Mouse (Mus musculus) right cerebral cortex, postnatal 36 days (tissue): ENCODE measurements at regions not wholly inside any gene's neighbourhood (a gene's known extent, or its start where the extent isn't known, plus 50 kb on each side); places are given as distances from the start of the nearest gene placed in this dataset.
"Not testable (repeated sequence)": the region's sequence is repeated elsewhere in the genome, so short reads cannot be mapped to it uniquely, and the experiment has no call there.

Source experiments
- DNase-seq, 2 experiments: peaks; one replicate each; pipeline ENCODE4 v3.0.0; 2022; ENCODE audit warnings: low spot score in 2 of 2, mixed read lengths in 1 of 2

DNA sequence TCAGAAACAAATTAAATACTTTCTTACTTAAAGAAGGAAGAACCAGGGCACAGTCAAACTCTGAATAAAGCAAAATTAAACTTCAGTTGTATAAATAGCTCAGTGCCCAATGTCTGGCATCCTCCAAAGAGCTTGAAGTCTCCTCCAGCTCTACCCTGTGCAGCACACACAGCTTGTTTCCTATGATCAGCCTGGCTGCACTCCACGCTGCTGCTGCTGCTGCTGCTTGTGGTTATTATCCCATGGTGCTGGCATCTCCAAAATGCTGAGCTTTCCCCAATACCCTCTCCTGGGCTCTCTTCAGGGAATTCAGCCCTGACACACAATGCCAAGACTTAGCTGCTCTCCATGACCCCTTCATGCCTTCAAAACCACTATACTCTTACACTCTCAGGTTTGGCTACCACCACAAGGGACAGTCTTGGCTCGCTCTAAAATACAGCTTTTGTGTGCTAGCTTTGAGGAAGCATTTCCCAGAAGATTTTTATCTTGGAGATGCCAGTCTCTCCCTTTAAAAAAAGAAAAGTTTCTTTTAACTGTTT, 121.0 kb downstream of the Rab10 start:
- not testable (repeated sequence) for DNase-seq

DNA sequence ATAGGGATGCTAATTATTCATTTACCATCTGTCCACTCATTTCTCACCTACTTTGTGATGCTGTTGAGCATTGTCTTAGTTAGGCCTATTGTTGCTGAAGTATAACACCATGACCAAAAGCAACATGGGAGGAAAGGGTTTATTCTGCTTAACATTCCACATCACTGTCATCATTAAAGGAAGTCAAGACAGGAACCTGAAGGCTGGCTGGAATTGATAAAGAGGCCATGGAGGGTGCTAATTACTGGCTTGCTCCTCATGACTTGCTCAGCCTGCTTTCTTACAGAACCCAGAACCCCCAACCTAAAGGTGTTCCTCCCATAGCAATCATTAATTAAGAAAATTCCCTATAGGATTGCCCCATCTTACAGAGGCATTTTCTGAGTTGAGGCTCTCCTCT, 121.6 kb downstream of the Rab10 start:
- no peak for DNase-seq

DNA sequence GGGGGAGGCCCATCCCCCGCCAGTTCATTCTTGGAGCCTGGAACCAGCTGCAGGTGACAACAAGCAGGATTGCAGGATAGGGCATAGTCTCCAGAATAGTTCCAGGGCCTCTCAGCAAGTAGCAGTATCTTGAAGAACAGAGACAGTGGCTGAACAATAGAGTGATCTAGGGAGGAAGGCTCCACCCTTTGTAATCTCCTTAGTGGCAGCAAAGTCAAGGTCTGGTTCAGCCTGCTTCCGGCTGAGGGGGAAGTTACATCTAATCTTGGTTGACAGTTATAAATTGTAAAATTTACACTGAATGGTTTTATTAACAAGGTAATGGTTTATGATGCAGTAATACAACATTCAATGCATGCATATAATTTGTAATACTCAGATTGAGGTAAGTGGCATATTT, 136.4 kb downstream of the Rab10 start:
- DNase-seq: no peak

DNA sequence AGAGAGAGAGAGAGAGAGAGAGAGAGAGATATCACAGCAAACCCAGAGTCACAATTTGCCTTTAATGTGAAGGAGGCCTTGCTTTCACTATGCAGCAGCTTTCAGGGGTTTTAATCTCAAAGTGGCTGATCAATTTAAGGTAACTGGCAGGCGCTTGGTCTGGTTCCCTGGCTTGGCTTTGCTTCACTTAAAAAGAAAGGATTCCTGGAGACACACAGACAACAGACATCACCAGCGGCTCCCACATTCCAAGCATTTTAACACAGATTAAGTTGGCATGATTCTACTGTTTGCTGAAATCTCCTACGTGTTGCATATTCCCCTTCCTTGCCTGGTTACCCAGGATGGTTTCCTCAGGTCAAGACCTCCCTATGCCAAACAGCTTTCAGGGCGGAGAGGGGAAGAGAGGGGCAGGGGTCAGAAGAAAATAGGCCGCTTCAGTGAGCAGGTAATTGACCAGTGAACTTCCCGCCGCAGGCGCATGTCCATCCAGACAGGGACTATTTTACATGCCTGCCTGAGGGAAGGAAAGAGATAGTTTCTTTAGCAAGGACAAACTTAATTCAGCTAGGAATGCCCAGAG, 140.0 kb downstream of the Rab10 start:
- DNase-seq: not testable (repeated sequence)

DNA sequence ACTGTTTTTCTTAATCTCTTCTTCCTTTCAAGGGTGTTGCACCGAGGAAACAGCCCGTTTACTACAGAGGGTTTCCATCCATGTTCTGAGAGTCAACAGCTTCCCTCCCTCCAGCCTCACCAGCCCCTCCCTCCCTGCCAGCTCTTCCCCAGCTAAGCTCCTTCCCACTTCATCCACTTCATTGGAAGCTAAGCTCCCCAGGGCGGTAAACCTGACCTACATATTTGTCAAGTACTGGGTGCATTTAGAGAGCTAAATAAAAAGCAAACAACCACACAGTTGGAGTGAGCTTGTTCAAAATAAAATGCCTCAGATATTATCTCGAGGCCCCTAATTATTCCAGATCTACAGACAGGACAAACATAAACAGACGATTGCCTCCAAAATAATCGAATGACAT, 148.1 kb downstream of the Rab10 start:
- DNase-seq: not testable (repeated sequence)

DNA sequence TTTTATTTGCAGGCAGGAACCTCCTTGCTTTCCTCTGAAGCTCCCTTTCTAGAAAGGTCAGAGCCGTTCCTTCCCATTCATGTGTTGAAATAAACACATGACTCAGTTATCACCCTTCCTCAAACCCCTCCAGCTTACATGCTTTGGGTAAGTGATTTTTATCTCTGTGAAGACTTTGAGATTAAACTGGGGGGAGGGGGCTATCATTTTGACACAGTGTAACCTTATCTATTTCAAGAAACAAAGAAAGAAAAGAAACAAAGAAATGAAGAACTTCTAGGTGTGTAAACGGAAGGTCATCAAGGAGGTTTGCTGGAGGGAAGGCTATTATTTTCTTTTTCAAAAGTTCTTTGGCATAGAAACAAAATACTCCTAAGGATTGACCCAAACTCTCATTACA, 151.0 kb downstream of the Rab10 start:
- DNase-seq: not testable (repeated sequence)

DNA sequence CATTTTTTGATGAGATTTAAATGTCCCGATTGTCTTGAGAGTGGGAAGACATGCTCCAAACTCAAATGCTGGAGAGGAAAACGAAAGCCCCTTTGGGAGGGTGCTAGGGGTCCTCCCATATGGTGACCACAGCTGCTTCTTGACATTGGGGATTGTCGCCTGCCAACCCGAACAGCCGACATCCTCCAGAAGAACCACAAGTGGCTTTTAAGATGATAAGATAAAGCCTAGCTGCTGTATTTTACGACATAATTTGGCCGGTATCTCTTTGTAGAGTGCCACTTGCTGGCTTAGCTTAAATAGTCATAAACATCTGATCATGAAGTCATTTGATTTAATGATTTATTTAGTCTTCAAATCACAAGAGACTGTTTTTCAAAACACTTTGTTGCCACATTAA, 156.1 kb downstream of the Rab10 start:
- not testable (repeated sequence) for DNase-seq

DNA sequence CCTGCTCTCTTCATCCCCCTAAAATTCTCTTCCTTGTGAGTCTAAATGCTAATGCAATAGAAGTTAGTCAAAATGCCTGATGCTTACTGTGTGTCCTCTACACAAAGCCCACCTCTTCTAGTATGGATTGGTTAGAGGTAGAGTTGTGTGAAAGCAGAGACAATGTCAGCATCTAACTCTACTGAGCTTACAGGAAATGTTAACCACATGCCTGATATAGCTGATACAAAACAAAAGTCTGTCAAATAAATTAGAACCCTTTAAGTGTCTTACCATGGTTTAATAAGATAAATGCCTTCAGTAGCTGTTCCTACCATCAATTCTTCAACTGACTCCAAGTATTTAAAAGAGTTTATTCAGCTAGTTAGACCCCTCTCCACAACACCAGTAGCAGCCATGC, 177.2 kb downstream of the Rab10 start:
- DNase-seq: not testable (repeated sequence)

DNA sequence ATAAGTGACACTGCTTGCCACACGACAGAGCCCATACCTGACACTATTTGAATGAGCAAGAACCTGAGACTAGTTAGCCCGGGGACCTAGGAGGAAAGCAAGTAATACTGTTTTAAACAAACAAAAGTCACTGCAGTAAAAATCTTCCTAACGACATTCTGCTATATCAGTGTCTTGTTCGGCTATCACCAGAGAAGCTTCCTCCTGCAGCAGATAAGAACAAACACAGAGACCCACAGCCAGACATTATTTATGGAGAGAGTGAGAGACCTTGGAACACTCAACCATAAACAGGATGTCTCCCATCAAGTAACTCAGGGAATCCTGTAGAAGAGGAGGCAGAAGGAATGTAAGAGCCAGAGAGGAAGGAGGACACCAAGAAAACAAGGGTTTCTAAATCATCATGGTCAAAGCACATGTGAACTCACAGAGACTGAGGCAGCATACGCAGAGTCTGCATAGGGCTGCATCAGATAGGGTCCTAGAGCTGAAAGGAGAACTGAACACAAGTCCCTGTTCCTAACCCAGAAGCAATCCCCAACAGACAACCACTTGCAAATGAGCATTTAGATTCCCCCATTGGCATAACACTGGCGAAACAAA, 178.5 kb downstream of the Rab10 start:
- not testable (repeated sequence) for DNase-seq

DNA sequence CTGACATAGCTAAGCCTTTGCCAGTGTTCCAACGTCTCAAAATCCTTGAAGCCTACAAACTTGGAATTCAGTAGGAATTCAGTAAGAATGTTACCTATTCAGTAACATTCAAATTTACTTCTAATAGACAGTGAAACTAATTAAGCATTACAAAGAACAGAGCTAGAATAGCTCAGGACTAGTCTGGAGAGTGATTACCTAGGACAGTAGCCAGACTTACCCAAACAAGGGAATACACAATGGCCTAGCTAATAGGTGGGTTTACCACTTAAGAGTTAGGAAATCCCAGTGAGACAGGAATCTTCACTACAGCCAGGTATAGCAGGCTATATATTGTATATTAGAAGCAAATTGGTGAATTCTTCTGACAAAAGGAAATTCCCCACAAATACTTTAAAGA, 182.4 kb downstream of the Rab10 start:
- not testable (repeated sequence) for DNase-seq

DNA sequence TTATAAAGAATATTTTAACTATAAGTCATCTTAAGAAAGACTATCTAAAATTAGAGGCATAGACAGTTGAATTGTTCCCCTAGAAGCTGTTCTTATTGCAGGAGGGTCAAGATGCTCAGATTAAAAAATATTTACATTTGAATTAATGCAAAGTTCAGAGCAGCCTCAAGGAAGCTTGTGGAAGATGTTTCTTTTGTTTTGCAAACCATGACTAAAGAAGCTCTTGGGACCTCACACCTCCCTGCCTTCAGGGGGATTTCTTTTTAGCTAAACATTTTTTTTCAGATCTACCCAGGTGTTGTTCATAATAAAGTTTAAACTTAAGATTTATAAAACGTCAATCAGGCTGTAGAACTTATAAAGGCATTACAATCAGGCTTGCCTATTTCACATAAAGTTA, 185.7 kb downstream of the Rab10 start:
- no peak for DNase-seq

DNA sequence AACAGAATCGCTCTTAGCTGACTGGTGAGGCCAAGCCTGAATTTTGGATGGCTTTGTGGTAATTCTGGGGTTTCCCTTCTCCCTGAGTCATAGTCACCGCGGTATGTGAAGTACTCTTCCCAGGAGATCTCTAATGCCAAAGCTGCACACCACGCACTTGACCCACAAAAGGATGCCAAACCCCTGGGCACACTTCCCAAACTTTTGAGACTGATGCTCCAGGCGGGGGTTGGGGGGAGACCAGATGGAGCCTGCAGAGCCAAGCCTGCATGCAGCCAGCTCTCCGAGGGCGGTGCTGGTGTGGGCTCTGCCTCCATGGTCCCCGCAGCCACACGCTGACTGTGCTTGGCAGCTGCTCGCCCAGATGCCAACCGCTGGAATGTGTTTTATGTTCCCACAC, 199.2 kb downstream of the Rab10 start:
- DNase-seq: not testable (repeated sequence)

DNA sequence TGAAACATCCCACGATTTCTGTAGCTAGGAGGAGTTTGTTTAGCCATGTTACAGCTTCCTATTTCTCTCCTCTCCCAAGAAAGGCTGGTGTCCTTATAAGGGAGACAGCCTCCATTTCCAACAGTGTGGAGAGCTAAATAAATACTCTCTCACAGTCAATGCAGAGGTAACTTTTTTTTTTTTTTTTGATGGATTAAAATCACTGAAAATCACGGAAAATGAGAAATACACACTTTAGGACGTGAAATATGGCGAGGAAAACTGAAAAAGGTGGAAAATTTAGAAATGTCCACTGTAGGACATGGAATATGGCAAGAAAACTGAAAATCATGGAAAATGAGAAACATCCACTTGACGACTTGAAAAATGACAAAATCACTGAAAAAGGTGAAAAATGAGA, 200.1 kb downstream of the Rab10 start:
- DNase-seq: peak in 1 of 2 experiments; percentile 36

DNA sequence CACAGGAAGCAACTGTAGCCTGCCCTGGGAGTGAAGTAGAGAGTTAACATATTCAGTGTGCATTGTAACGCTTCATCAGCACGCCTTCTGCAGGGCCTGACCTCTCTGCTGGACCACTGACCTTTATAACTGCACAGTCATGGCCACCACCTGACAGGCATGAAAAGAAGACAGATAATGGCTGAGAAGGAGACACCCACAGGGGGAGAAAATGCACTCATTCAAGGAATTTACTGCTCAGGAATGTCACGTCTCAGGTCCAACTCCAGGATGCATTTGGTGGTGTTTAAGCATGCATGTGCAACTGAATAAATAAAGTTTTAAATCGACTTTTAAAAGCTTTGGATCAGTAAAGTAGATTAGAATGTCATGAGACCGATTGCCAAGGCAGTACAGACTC, 207.8 kb downstream of the Rab10 start:
- not testable (repeated sequence) for DNase-seq

DNA sequence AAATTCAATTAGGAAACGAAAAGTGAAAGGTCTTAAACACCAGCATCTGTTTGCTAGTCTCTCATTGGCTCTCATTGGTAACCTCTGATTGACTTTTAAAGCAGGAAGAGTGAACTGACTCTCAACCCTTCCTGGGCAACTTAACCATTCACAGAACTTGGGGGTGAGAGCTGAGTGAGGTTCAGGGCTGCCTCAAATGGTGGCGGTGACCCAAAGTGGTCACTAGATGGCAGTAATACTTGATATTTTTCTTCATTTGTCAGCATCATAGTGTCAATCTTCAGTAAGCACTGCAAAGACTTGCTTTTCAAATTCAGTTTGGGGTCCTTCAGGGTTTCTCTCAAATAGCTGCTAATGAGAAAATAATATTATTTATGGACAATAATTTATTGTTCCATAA, 211.6 kb downstream of the Rab10 start:
- DNase-seq: peak; percentile 8

DNA sequence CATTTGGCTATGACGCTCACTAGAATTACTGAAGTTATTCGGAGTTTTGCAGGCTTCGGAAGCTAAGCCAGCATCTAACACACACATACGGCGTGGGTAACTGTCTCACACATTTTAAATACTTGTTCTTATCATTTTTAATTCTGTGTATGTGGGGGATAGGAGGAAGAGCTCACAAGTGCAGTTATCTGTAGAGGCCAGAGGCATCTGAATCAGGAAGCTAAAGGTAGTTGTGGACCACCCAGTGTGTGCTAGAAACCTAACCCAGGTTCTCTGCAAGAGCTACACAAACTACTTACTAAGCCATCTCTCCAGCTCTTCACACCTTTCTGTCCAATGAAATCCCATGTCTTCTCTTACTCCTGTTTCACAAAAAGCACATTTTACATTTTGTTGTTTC, 215.3 kb downstream of the Rab10 start:
- no peak for DNase-seq

DNA sequence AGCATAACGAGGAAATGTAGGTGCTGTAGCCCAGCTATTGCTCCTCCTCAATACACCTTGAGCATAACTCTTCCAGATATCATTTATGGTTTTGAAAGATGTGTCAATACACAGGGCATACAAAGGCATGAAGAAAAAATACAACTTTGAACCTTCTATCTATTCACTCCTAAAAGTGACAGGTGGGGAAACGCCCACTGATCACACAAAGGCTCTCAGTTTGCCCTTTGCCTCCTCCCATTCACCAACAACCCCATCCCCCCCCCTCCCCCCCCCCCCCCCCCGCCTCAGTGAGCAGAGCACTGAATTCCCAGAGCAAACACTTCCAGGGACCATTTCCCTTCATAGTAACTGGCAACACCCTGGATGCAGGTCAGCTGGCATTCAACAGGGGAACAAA, 216.8 kb downstream of the Rab10 start:
- DNase-seq: not testable (repeated sequence)

DNA sequence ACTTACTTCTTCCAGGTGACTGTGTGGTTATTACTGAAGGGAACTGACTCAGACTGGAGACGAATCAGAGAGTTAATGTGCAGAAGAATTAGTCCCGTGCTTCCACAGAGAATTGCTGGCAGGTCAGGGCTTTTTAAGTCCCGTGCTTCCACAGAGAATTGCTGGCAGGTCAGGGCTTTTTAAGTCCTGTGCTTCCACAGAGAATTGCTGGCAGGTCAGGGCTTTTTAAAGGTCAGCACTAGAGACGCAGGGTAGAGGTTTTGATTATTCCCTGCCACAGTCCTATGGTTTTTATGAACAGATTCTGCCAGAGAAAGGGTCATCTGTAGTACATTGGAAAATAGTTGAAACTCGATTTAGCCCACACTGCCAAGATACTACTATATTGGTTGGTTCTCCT, 260.2 kb downstream of the Rab10 start:
- DNase-seq: not testable (repeated sequence)

DNA sequence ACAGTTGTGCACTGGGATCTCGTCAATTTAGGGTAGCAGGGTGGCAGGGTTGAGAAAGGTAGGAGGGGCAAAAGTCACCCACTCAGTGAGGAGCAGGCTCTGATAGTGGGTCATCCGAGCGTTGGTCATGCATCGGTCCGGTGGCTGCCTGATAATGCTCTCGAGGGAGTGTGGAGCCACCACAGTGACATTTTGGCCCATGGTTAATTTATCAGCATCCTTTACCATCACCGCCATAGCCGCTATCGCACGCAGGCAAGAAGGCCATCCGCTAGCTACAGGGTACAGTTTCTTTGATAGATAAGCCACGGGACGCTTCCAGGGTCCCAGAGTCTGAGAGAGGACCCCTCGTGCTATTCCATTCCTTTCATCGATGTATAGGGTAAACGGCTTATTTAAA, 291.3 kb downstream of the Rab10 start:
- not testable (repeated sequence) for DNase-seq

DNA sequence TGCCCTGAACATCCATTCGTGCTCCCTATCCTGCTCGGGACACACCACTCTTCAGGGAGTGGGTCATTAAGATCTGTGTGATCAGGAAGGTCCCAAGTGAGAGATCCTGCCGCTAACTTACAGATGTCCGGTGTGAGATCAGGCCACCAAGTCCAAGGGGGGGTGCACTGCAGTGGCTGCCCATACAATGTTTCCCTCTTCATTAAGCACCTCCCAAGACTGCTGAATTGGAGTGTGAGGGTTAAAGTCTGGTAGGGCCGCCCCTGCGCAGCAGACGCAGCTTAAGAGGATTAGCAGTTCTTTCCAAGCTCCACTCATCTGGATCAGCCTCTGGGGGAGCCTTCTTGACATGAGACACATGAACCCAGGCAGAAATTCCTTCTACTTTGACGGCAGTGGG, 293.0 kb downstream of the Rab10 start:
- not testable (repeated sequence) for DNase-seq
